Mouse (Mus musculus): ENCODE data around the gene Uqcr11. TPM values are rescaled to one million over a fixed set of nuclear protein-coding genes. Genes with fewer than 3 reads are reported as not detected.

Uqcr11 gene
- total RNA-seq, 4 experiments from 2014 or later, result 515 to 715 (median 604) TPM

GRCm38 (mm10) chr10:80430375-80430980 lies 23.8 kb upstream of the Uqcr11 start:
- no peak for DNase-seq

- DNase-seq, result no peak
Measured at GRCm38 (mm10) chr10:80429800-80430199, 23.2 kb upstream of the Uqcr11 start.

GRCm38 (mm10) chr10:80425041-80425440 lies 18.4 kb upstream of the Uqcr11 start:
- DNase-seq, result no peak

GRCm38 (mm10) chr10:80423562-80423961 lies 16.9 kb upstream of the Uqcr11 start:
- no peak for DNase-seq

GRCm38 (mm10) chr10:80421651-80422472 lies 15.2 kb upstream of the Uqcr11 start:
- DNase-seq, result peak; percentile 75

- DNase-seq, result no peak
Measured at GRCm38 (mm10) chr10:80421208-80421607, 14.6 kb upstream of the Uqcr11 start.

- no peak for DNase-seq
Measured at GRCm38 (mm10) chr10:80420729-80421128, 14.1 kb upstream of the Uqcr11 start.

GRCm38 (mm10) chr10:80419419-80419818 lies 12.8 kb upstream of the Uqcr11 start:
- DNase-seq, result no peak

GRCm38 (mm10) chr10:80418311-80418710 lies 11.7 kb upstream of the Uqcr11 start:
- peak; percentile 71 for DNase-seq

GRCm38 (mm10) chr10:80417841-80418240 lies 11.2 kb upstream of the Uqcr11 start:
- DNase-seq, result no peak

GRCm38 (mm10) chr10:80417371-80417770 lies 10.7 kb upstream of the Uqcr11 start:
- no peak for DNase-seq

GRCm38 (mm10) chr10:80415566-80415965 lies 8.9 kb upstream of the Uqcr11 start:
- DNase-seq, result no peak

GRCm38 (mm10) chr10:80412656-80413541 lies 6.3 kb upstream of the Uqcr11 start:
- DNase-seq, result no peak

- no peak for DNase-seq
Measured at GRCm38 (mm10) chr10:80407924-80408323, 1.3 kb upstream of the Uqcr11 start.

GRCm38 (mm10) chr10:80405481-80406173 lies 1.0 kb downstream of the Uqcr11 start:
- DNase-seq, result no peak

- DNase-seq, result peak; percentile 82
Measured at GRCm38 (mm10) chr10:80403044-80403692, 3.5 kb downstream of the Uqcr11 start.

GRCm38 (mm10) chr10:80400704-80401161 lies 5.9 kb downstream of the Uqcr11 start:
- DNase-seq, result no peak

GRCm38 (mm10) chr10:80399973-80400703 lies 6.5 kb downstream of the Uqcr11 start:
- no peak for DNase-seq

GRCm38 (mm10) chr10:80399191-80399972 lies 7.2 kb downstream of the Uqcr11 start, which contains the start of gene Mbd3:
Gene Mbd3, minus strand, starts transcription at chr10:80399550.
- peak; percentile 100 for DNase-seq

- DNase-seq, result peak; percentile 97
Measured at GRCm38 (mm10) chr10:80398719-80399190, 7.9 kb downstream of the Uqcr11 start.
